Mouse (Mus musculus) left cerebral cortex, adult 6 months (tissue): Measurements from ENCODE around the gene Mdm4. TPM values are rescaled to one million over a fixed set of nuclear protein-coding genes. Genes with fewer than 3 reads are reported as not detected.

Source experiments
- long read RNA-seq, 2 experiments: library from polyadenylated mRNA; unstranded; transcript quantifications; one replicate each; pipeline ENCODE4 v2.0.0; 2019 to 2020
- polyA plus RNA-seq: library from polyadenylated mRNA; unstranded; fragments of <200 nt; fragmentation: Nextera tagmentation; gene quantifications from 2 replicates; pipeline ENCODE4 v1.2.3, GENCODE M21; 2021

The Mdm4 gene
- 17.3 and 19.5 TPM in 2 replicates for polyA plus RNA-seq
- long read RNA-seq, experiment 1, full-length matches to known transcripts = 9 of 57 reads
- long read RNA-seq, experiment 1, partial matches to known transcripts = 5 of 57 reads
- long read RNA-seq, experiment 1, other reads (novel, unspliced or antisense) = 43 of 57 reads
- long read RNA-seq, experiment 2, partial matches to known transcripts = 9 of 21 reads
- long read RNA-seq, experiment 2, other reads (novel, unspliced or antisense) = 12 of 21 reads

DNA sequence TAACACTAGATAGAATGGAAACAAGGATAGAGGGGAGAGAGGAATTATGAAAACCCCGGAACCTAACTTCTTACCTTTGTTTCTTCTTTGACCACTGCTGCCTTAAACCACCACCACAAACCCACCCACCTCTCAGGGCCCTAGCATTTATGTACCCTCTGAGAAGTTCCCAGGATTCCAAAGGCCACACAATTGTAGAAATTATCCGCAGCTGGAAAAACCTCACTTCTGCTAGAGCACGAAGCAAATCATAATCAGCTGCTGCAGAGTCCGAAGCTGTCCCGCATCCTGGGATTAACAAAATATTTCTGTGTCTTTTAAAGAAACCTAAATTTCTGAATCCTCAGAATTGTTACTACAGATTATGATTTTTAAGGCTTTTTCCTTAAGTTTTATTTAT, at the start of gene Mdm4:
Gene Mdm4 (minus strand): TSS at position 101 of the 400 bp plus-strand sequence.

DNA sequence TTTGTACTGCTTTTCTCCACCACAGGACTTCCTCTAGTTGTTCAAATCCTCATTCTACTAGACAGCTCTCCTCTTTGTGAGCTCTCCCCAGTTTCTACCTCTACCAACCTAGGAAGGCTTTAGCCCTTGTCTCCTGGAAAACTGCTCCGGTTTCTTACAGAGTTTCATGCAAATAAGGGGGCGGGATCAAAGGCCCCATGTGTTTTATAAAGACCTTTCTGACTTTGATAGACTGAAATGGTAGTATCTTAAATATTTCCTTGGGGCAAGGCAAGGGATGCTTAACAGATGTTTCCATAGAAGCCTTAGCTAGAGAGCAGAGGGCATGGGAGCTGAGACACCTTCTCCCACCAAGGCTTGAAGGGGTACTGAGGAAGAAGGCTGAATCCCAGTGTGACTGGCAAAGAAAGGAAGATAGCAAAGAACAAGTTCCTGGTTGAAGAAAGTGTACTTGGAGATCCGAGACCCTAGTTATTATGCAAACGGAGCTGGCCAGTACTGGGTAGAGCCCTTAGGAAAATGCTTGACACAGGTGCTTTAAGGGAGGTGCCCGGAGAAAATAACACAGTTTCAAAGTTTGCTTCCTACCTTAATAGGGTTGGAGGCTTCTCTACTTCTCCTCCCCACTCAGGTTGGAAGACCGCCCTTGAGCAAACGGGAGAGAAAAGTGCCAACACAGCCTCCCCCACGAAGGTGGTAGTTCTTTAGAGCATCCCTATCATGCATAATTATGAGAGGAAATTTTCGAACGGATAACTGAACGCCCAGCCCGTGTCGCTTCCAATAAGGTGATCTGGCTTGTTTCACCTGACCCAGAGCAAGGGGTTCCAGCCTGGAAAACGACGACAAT, 14.9 kb upstream of the Mdm4 start, which contains the start of gene Pik3c2b:
Gene Pik3c2b (plus strand): TSS at position 657 of the 850 bp plus-strand sequence.

Other genes starting within 250 kb of the Mdm4 start
- 49.0 and 63.4 TPM in 2 replicates for gene Lrrn2, start 150.3 kb downstream of the Mdm4 start, polyA plus RNA-seq
- gene Pik3c2b, start 15.1 kb upstream of the Mdm4 start, polyA plus RNA-seq = 2.9 and 3.1 TPM in 2 replicates
- 8.0 and 10.0 TPM in 2 replicates for gene Ppp1r15b, start 100.6 kb upstream of the Mdm4 start, polyA plus RNA-seq
- gene Plekha6, start 133.6 kb upstream of the Mdm4 start, polyA plus RNA-seq = 5.8 and 13.1 TPM in 2 replicates